Mouse (Mus musculus) testis, postnatal 10 days (tissue): ENCODE data around the gene Hist2h2ac.
"Not testable (repeated sequence)": the region's sequence is repeated elsewhere in the genome, so short reads cannot be mapped to it uniquely, and the experiment has no call there.

ENCODE experiments used
- DNase-seq: peaks from one replicate; pipeline ENCODE4 v3.0.0; 2021; ENCODE audit warnings: low spot score

Gene Hist2h2ac

DNA sequence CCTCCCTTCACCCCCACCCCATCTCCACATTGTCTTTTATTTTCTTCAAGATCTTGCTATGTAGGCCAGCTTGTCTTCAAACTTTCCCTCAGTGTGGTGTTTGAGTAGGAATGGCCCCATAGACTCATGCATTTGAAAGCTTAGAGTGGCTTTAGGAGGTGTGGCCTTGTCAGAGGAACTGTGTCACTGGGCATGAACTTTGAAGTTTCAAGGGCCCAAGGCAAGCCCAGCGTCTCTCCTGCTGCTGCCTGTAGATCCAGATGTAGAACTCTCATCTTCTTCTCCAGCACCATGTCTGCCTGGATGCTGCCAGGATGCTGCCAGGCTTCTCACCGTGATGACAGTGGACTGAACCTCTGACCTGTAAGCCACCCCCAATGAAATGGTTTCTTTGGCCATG lies 8.1 kb upstream of the Hist2h2ac start:
- no peak for DNase-seq

DNA sequence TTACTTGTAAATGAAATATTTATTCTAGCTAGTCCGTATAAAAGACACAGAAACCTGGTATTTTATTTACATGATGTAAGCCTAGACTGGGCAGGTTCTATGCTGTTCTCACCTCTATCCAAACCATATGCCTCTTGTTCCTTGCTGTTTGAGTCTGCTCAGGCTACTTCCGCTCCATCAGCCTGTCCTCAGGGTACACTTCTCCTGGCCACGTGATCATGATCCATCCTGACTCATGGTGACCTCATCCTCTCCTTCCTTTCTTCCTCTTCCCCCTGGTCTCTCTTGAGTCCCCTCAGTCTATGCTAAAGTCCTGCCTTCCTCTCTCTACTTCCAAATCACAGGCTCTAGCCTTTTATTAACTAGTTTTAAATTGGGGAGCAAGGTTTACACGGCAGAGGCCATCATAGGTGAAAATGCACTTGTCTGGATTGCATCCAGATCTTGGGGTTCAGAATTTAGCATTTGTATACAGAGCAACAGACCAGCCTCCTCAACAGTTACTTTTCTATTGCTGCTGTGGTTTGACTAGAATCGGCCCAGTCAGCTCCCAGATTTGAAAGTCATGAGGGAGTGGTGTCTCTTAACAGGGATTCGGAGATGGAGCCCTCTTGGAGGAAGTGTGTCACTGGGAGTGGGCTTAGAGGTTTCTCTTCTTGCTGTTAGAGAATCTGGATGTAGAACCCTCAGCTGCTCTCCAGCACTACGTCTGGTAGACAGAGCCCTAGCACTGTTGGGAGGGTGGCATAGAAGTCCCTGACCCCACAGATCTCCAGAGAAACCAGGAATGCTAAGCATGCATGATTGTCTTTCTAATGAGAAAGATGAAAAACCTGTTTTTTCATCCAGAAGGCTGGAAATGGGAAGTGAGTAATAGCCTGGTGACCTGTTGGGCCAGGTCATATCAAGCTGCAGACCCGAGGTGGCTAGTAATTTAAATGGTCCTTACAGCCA lies 6.3 kb upstream of the Hist2h2ac start:
- DNase-seq = no peak

DNA sequence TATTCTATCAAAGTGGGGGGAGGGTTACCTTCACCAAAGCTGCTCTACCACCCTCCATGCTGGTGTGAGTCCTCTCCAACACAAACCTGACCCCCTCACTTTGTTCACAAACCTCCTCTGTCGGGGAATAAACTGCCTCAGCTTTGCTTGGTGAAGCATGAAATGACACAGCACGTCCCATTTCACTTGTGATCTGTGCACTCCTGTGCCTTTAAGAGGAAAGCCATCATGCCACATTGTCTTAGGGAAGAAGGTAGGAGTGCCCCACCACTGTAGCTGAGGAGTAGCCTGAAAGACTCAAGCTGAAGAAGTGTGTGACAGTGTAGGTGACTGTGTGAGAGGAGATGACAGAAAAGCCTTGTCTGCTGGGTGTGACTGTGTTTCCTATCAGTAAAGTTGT lies 4.7 kb upstream of the Hist2h2ac start:
- no peak for DNase-seq

DNA sequence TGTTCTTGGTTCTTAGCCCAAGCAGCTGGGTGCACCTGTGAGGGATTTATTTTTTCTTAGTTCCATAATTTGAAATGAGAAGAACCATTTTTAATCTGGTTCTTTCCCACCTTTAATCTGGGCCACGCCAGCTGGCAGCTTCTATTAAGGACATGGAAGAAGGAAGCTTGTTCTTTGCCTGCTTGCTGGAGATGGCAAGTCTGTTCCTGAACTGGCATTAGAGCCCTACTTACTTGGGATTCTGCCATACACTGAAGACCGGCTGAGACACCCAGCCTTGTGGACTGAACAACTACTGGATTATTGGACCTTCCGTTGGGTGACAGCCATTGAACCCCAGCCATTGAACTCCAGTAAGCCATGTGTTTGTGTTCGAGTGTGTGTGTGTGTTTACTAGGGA lies 2.1 kb upstream of the Hist2h2ac start:
- DNase-seq = no peak

DNA sequence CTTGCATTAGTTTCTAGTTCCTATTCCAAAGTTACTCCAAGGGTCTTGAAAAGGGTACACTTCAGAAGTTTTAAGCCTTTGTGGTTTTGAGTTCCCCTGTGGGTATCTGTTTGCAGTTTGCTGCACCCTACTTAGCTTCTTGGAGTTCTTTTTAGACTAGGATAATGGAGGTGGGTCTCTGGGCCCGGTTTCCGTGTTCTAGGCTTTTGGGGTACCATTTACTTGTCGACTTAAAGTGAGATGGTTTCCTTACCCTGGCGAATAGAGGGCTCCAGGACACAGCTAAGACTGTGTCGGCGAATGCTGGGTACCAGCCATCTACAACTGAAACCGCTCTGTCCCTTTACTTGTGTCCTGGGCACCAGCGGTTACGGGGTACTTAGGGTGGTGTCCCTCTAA lies 959 bp upstream of the Hist2h2ac start:
- no peak for DNase-seq

DNA sequence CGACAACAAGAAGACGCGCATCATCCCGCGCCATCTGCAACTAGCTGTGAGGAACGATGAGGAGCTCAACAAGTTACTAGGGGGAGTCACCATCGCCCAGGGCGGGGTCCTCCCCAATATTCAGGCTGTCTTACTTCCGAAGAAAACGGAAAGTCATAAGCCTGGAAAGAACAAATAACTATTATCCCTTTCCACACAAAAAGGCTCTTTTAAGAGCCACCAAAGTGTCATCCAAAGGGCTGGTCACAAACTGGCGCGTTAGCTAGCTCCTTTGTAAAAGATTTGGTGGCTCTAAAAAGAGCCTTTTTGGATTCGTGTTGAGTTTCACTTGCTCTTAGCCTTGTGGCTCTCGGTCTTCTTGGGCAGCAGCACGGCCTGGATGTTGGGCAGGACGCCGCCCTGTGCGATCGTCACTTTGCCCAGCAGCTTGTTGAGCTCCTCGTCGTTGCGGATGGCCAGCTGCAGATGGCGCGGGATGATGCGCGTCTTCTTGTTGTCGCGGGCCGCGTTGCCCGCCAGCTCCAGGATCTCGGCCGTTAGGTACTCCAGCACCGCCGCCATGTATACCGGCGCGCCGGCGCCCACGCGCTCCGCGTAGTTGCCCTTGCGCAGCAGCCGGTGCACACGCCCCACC lies 432 bp downstream of the Hist2h2ac start:
- DNase-seq = peak; percentile 53

DNA sequence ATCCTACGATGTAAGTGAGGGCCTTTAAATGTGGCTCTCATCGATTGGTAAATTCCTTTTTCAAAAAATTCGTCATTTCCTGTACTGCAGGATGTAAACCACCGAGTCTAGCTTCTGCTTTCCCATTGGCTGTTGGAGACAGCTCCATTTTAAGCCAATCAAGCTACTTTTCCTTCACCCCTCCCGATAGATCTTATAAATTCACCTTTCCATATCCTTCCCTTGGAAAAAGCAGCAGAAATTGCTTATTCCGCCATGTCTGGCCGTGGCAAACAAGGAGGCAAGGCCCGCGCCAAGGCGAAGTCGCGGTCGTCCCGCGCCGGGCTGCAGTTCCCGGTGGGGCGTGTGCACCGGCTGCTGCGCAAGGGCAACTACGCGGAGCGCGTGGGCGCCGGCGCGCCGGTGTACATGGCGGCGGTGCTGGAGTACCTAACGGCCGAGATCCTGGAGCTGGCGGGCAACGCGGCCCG lies 984 bp downstream of the Hist2h2ac start, which contains the start of the genes Bola1 and Hist2h2ab:
Bola1 (minus strand) TSS at position 49 of the 470 bp plus-strand sequence.
Hist2h2ab (plus strand) TSS at position 205 of the 470 bp plus-strand sequence.
- peak; percentile 70 for DNase-seq

DNA sequence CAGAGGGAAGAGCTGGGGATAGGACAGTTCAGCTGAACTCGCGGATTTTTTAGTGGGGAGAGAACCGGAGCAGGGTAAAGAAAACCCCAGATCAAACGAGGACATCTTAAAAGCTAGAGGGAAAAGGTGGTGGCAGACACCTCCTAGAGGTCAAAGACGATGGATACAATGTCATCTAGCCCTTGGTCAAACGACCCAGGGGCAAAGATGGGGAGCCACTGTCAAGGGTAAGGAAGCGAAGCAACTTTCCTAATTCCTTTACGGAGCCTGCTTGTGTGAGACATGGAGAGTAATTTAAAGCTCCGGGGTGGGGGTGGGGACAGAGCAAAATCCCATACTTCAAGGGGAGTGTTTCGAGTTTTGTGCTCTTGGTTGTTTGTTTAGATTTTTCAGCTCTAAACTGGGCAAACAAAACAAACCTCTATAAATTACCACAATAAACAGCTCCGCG lies 1.5 kb downstream of the Hist2h2ac start:
- DNase-seq = no peak

DNA sequence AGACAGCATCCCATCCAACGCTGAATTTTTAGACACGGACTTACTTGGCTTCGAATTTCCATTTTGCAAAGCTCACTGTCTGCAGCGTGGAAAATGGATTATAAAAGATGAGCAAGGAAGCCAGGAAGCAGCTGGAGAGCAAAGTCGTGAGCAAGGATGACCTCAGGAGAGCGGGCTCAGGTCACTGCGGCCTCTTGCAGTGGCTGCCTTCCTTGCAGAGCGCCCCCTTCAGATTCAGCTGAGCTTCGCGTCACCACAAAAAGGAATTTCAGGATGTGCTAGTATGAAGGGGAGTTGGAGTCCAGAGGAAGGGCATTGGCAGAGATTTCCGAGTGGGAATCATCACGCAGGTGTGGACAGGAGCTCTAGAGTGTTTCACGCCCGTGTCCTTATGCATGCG lies 11.4 kb downstream of the Hist2h2ac start:
- peak; percentile 59 for DNase-seq

DNA sequence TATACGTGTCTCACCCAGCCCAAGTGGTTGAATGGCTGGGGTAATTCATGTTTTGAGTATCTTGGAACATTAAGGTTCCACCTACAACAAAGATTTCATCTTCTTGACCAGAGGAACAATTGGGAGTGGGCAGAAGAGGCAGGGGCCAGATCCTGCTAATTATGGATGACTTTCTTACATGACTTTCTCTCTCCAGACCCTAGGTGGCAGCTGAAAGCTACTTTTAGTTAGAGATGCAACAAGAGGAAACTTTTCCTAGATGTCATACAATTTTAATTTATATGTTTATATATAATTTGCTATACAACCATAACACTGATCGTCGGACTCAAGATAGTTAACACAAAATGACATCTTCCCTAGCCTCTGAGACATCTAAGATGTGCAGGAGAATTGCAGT lies 12.9 kb downstream of the Hist2h2ac start:
- no peak for DNase-seq

DNA sequence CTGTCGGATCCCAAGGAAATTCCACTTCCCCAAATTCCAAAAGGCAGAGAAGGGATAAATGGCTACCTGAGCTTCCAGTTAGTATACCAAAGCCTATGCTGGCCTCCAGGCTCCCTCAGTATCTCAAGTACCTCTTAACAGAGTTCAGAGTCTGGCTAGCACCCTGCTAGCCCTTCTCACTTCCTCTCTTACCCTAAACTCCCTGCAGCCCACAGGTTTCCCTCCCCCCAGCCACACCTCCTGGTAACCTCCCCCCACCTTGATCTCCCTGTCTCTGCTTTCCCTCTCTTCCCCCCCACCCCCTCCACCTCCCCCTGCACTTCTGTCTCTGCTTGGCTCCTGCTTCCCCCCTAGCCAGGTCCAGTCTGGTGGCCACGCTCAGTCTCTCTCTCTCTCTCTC lies 20.9 kb downstream of the Hist2h2ac start:
- DNase-seq = no peak

DNA sequence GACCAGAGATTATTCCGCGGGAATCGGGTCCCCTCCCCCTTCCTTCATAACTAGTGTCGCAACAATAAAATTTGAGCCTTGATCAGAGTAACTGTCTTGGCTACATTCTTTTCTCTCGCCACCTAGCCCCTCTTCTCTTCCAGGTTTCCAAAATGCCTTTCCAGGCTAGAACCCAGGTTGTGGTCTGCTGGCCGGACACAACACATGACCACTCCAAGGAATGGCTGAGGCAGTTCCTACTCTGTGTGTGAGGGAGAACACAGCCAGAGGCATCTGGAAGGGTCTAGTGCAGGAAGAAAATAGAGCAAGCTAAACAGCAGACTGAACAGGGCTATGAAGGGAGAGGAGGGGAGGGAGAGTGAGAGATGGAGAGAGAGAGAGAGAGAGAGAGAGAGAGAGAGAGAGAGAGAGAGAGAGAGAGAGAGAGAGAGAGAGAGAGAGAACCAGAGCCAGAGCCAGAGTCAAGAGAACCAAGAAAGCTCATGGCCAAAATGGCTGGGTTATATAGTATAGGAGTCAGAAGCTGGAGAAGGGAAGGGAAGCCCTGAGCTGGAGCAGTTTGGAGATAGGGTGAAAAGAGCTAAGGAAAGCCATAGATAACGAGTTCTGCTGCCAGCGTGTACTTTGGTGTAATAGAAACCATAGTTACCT lies 22.0 kb downstream of the Hist2h2ac start:
- not testable (repeated sequence) for DNase-seq

DNA sequence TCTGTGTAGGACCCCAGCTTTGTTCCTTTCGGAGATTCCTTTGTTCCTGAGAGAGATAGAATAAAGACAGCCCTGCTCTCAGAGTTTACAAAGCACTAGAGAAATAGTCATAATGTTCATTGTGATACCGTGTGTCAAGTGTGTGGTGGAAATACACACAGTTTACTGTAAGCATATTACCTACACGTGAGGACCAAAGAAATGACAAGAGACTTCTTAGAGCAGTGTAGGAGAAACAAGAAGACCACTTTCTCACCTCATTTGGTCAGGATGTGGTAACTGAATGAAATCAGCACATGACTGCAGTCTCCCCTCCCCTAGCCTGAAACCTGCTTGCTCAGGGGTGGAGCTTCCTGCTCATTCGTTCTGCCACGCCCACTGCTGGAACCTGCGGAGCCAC lies 22.5 kb downstream of the Hist2h2ac start:
- DNase-seq = no peak

DNA sequence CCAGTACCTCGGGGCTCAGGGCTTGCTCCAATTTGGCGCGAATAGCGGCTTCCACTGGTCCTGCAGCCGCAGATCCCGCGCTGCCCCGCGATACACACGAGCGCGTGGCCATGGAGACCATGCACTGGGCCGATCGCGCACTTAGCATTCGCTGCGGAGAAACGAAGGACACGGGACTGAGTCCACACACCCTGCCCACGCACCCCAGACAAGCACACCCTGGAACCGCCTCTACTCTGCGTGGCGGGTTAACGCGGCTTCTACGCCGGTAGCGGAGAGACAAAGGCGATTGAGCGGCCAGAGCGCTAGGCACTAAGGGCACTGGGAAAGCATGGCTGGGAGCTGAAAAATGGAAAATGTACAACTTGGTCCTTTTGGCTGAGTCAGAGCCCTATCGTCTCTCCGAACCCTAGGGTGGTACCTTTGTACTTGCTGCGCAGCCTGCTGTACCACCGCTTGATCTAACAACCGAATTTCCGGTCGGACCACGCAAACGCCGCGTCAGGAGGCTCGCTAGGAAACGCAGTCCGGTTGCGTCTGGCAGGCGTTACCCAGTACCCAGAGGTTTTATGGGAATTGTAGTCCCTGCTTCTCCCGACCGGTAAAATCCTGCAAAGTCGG lies 23.4 kb downstream of the Hist2h2ac start:
- peak; percentile 85 for DNase-seq

DNA sequence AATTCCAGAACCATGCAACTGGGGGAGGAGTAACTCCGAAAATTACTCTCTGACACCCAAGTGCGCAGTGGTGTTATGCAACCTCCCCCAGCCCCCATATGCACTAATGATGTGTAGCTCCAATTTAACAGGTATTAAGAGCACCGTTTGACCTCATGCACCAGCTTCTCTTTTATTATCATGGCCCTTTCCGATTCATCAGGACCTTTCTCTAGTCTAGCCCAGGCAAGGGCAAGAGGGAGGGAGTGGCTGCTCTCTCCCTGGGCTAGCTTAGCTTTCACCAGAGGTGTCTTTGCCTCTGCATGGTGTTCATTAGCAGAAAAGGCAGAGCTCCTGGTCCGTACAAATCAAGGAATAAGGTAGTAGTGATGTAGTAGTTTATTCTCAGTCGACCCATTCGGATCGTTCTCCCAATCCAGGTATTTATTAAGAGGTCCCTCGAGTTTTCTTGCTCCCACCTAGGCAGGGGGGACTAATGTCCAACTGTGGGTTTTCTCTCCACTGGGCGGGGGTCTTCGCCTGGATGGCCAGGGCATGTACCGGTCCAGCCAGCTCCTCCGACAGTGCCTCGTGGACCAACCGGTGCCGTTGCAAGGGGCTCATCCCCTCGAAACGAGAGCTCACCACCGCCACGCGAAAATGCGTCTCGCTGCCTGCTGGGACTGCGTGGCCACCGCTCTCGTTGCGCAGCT lies 24.1 kb downstream of the Hist2h2ac start:
- no peak for DNase-seq

DNA sequence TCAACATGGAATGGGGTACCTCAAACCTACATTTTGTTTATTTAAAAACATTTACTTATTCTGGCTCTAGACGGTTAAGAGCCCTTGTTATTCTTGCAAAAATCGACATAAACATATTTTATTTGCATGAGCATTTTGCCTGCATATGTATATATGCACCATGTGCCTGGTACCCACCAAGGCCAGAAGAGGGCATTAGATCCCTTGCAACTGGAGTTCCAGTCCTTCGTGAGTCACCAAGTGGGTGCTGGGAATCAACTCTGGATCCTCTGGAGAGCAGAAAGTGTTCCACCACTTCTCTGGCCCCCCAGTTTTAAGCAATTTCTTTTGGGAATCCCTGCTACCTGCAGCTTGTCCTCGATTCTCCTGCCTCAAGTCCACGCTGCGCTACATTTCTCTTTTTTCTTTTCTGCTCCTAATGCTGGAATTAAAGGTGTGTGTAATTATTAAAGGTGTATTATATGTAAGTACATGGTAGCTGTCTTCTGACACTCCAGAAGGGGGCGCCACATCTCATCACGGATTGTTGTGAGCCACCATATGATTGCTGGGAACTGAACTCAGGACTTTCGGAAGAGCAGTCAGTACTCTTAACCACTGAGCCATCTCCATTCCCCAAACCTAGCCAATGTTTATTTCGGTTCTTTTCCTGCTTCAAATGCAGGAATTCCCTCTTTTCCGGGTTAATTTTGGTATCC lies 24.9 kb downstream of the Hist2h2ac start:
- DNase-seq = no peak

DNA sequence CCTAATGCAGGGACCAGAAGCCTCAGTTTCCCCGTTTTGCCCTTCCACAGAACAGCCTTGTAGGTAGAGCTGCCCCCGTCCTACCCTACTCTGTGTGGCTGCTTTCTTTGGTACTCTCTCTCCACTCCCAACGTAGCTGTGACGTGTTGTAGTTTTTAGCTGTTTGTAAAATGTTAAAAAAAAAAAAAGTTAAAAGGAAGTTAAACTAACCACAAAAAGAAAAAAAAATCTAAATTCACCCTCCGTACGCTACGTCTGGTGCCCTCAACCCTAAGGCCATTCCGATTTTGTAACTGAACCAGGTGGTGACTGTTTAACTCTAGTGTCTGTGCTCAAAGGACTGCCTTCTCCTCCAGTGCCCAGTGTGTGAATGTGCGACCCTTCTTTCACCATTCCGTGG lies 25.7 kb downstream of the Hist2h2ac start:
- DNase-seq = no peak

DNA sequence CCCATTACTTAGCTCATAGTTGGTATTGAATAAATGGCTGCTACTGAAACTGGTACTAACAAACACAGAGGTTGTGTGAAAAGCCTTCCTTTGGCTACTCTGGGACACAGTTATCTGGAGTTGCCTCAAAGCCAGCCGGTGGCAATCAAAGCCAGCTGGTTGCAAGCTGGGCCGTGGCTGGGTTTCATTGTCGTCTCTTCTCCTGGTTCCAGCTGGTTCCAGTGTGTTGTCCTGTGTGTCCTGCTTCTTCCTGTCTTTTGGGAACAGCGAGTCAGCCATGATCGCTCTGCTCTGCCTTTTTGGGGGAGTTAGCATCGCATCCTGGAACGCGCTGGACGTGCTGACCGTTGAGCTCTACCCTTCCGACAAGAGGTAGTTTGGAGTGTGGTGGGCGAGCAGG lies 27.7 kb downstream of the Hist2h2ac start:
- DNase-seq = no peak

DNA sequence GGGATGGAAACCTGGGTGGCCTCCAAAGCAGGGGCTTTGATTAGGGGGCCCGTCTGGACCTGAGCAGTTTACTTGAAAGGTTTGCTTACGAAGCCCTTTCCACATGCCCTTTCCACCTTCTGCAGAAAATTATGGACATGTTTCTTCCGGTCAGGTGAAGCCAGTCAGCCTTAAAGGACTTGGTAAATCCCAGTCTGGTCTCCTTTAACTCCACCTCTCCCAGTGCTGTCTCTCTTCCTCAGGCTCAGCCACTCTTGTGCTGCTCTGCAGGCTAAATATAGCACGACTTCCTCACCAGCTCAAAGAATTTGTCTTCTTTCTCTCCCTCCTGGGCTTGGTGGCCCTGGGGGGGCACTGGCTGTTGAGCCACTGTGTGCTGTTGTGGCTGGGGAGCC lies 38.3 kb downstream of the Hist2h2ac start:
- no peak for DNase-seq

DNA sequence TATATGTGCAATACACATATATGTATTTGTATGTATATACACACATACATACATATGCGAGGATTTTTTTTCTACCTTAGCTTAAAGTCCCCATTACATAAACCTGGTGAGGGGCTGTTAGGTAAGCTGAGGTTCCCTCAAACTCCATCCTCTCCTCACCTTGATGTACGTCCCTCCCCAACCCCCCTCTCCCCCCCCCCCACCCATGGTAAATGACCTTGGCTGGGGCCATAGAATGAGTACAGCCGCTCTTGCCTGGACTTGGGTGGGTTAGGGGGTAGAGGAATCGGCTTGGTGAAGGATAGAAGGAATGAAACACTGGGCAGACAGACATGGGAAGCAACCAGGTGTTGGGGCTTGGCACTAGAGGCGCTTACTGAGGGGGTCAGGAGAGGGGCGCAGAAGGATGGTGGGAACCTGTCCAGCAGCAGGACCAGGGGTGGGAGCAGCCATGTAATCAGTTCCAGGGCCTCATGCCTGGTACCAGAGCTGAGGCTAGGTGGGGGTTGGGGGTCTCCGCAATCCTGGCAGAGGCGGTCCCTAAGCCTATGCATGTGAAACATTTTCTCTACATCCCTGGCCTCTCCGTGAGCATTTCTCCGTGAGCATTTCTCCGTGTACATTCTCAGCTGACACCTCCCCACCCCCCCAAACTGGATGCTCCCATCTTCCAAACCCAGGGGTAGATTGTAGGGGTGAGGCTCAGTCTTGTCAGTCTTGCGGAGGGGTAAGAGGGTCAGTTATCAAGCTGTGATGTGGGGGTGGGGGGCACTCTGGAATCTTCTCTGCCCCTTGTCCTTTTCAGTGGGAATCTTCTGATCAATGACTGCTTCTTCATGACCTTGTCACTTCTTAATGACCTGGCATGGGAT lies 38.9 kb downstream of the Hist2h2ac start:
- DNase-seq = no peak
